Mouse (Mus musculus) splenic B cell, adult 2 months (primary cell): ENCODE measurements around the gene Hoxd10.

ENCODE experiments used
- DNase-seq: peaks from one replicate; pipeline ENCODE4 v3.0.0-alpha.2; 2011; ENCODE audit warnings: low read depth, low spot score
- H3K27me3 ChIP-seq: 2 replicates; pipeline ENCODE4 v1.6.1; 2012; ENCODE audit warnings: mild to moderate bottlenecking, low read length, moderate library complexity, mixed read lengths; ENCODE audit not compliant: control insufficient read depth, poor library complexity, insufficient read depth, severe bottlenecking
- H3K36me3 ChIP-seq: 2 replicates; pipeline ENCODE4 v1.6.1; 2012; ENCODE audit warnings: mild to moderate bottlenecking, low read length, moderate library complexity, mixed read lengths; ENCODE audit not compliant: control insufficient read depth, poor library complexity, insufficient read depth, severe bottlenecking

Gene Hoxd10

GRCm38 (mm10) chr2:74714881-74715280 lies 23.2 kb downstream of the Hoxd10 start:
- Histone ChIP-seq H3K36me3 (no peaks in the 10 kb centered on the region), H3K27me3 (no peaks in the 10 kb centered on the region)
- no peak for DNase-seq

DNA sequence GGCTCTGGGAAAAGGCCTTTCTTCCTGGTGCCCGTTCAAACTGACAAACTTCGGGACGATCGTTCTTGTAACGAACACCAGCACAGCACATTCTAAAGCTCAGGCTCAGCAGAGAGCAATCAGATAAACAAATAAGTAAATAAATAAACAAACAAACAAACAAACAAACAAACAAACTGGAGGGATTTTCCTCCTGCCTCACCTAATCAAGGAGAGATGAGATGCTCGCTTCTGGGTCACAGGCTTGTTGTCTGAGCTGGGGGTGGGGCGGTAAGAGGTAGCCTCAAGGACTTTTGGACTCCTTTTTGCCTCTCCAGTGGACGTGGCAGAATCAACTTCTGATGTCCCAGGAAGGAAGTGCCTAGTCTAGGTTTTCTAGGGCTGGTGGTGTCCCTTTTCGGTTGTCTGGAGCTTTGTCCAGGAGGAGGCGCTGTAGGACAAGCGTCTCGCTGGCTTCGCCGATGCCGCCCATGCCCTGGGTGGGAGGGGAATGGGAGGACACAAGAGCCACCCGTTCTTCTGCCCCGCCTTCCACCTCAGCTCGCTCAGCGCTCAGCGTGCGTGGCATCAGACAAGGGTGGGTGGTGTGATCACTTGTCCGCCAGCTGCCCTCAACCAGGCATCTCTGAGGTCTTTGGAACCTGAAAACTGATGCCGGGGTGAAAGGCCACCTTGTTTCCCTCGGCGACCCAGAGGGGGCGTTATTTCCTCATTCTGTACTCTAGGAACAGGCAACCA lies 23.9 kb downstream of the Hoxd10 start:
- peak; percentile 52 for DNase-seq
- no peaks in the 10 kb centered on the region for H3K27me3 ChIP-seq

GRCm38 (mm10) chr2:74720384-74720783 lies 28.7 kb downstream of the Hoxd10 start:
- Histone ChIP-seq H3K36me3 (no peaks in the 10 kb centered on the region), H3K27me3 (no peaks in the 10 kb centered on the region)
- DNase-seq: no peak

More for the DNA sequence above, 23.9 kb downstream of the Hoxd10 start:
- no peaks in the 10 kb centered on the region for H3K36me3 ChIP-seq

DNA sequence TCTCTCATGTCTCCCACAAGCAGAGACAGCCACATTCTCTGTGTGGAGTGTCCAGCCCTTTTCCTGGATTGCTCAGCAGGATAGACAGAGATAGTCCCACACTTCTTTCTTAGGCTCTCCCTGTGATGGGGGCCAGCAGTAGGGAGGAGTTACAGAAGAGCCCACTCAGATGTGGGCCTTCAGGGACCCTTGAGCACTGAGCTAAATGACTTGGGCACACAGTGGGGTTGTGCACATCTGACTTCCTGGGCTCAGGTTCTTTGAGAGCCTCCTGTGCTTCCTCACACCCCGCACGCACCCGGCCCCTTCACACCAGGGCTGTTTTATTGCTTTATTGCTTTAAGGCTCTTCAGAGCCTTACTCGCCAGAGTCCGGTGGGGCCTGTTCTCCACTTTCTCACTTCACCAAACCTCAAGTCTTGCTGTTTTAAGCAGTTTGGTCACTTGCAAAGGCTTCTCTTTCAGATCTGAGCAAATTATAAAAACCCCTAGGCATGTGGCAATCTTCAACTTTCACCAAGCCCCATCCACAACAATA lies 29.3 kb downstream of the Hoxd10 start:
- Histone ChIP-seq H3K27me3 (no peaks in the 10 kb centered on the region), H3K36me3 (no peaks in the 10 kb centered on the region)
- no peak for DNase-seq

- Histone ChIP-seq H3K36me3 (no peaks in the 10 kb centered on the region), H3K27me3 (no peaks in the 10 kb centered on the region)
- DNase-seq: no peak
Measured at GRCm38 (mm10) chr2:74721882-74722281, 30.2 kb downstream of the Hoxd10 start.

- no peak for DNase-seq
- no peaks in the 10 kb centered on the region for H3K36me3 ChIP-seq
- 0 out of 2 replicates have a peak, but pooled peaks cover 3% of the 10 kb centered on the region for H3K27me3 ChIP-seq
Measured at GRCm38 (mm10) chr2:74722949-74723348, 31.2 kb downstream of the Hoxd10 start.

DNA sequence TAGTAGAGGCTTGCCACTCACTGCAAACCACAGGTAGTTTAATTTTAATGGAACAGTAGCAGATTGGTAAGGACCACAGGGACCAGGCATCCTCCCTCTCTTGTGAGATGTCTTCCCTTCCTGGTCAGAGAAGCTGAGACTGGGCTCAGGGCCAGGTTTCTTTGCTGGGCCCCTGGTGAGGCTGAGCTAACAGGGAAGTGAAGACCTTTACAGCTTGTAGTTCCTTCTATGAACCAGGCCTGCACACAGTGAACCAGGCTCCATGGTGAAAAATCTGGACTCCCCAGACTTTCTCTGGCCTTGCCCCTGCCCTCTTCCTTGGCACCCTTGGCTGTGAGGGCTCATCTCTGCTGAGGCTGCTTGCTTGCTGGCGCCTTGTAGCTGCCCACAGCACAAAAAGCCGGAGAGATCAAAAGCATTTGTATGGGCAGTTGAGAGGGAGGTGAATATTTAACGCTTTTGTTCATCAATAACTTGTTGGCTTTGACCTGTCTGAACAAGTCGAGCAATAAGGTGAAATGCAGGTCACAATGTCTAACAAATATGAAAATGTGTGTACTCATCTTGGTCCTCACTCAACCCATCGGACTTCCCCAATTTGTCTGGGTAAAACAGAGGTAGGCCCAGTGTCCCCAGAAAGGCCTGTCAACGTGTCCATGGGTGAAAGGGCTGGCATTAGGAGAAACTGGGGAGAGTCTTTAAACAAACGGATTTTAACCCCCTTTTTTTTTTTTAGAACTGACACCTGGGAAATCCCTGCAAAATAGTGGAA lies 32.7 kb downstream of the Hoxd10 start:
- Histone ChIP-seq H3K27me3 (0 out of 2 replicates have a peak, but pooled peaks cover 3% of the 10 kb centered on the region), H3K36me3 (no peaks in the 10 kb centered on the region)
- DNase-seq: no peak

GRCm38 (mm10) chr2:74725171-74725570 lies 33.4 kb downstream of the Hoxd10 start:
- H3K27me3 ChIP-seq: 0 out of 2 replicates have a peak, but pooled peaks cover 3% of the 10 kb centered on the region
- no peaks in the 10 kb centered on the region for H3K36me3 ChIP-seq
- DNase-seq: no peak

- Histone ChIP-seq H3K36me3 (no peaks in the 10 kb centered on the region), H3K27me3 (0 out of 2 replicates have a peak, but pooled peaks cover 5% of the 10 kb centered on the region)
- no peak for DNase-seq
Measured at GRCm38 (mm10) chr2:74726551-74726950, 34.8 kb downstream of the Hoxd10 start, which contains the start of gene Gm28230. Gm28230 (plus strand) TSS chr2:74726728.

GRCm38 (mm10) chr2:74726973-74727639 lies 35.4 kb downstream of the Hoxd10 start:
- no peaks in the 10 kb centered on the region for H3K36me3 ChIP-seq
- no peak for DNase-seq
- H3K27me3 ChIP-seq: 0 out of 2 replicates have a peak, but pooled peaks cover 5% of the 10 kb centered on the region

GRCm38 (mm10) chr2:74727640-74728302 lies 36.0 kb downstream of the Hoxd10 start:
- Histone ChIP-seq H3K36me3 (no peaks in the 10 kb centered on the region), H3K27me3 (0 out of 2 replicates have a peak, but pooled peaks cover 5% of the 10 kb centered on the region)
- no peak for DNase-seq

DNA sequence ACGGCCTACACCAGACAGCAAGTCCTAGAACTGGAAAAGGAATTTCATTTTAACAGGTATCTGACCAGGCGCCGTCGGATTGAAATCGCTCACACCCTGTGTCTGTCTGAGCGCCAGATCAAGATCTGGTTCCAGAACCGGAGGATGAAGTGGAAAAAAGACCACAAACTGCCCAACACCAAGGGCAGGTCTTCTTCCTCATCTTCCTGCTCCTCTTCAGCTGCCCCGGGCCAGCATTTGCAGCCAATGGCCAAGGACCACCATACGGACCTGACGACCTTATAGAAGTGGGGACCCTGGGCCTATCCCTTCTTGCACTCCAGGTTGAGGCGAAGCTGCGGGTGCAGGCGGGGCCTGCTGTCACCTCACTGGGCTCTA lies 36.6 kb downstream of the Hoxd10 start:
- peaks cover 5% of the 10 kb centered on the region; the same call in 1 of the 2 replicates for H3K27me3 ChIP-seq
- no peaks in the 10 kb centered on the region for H3K36me3 ChIP-seq
- no peak for DNase-seq

GRCm38 (mm10) chr2:74730331-74730730 lies 38.6 kb downstream of the Hoxd10 start:
- Histone ChIP-seq H3K27me3 (peaks cover 5% of the 10 kb centered on the region; the same call in 1 of the 2 replicates), H3K36me3 (no peaks in the 10 kb centered on the region)
- no peak for DNase-seq

- Histone ChIP-seq H3K27me3 (peaks cover 5% of the 10 kb centered on the region; the same call in 1 of the 2 replicates), H3K36me3 (no peaks in the 10 kb centered on the region)
- DNase-seq: no peak
Measured at GRCm38 (mm10) chr2:74731055-74731454, 39.3 kb downstream of the Hoxd10 start.
